Mouse (Mus musculus) heart, adult 8-10 months (tissue): ENCODE data around the gene Tpsb2. TPM values are rescaled to one million over a fixed set of nuclear protein-coding genes. Genes with fewer than 3 reads are reported as not detected.
A peak's percentile ranks its signal among the peaks of the same experiment; 100 is the strongest.

Experiments used
- DNase-seq: peaks from one replicate; pipeline ENCODE4 v3.0.0; 2022; ENCODE audit warnings: low spot score
- total RNA-seq, 4 experiments: library from RNA; stranded (reverse); gene quantifications; 2 replicates each; pipeline ENCODE4 v1.2.4; 2022

Gene Tpsb2
- total RNA-seq, 4 experiments from 2014 or later: 0.24 to 1.4 (median 0.72) TPM

GRCm38 (mm10) chr17:25406011-25406441 lies 39.9 kb downstream of the Tpsb2 start:
- DNase-seq: no peak

DNA sequence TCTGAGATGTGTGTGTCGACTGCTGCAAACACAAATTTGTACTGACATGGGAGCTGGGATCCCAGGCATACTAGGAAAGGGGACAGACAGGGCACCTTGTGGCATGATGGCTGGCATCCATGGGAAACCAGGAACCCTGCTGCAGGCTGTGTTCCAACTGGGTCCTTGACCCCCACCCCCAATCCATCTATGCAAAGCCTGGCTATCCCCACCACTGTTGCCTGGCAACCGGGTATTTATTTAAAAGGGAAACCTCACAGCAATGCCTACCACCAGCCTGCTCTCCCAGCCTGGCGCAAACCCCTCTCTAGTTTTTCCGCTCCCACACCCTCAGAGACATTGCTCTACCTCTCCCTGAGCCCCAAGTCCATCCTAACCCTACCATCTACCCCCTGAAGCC lies 41.2 kb downstream of the Tpsb2 start:
- no peak for DNase-seq

GRCm38 (mm10) chr17:25408302-25408999 lies 42.3 kb downstream of the Tpsb2 start:
- DNase-seq: no peak

DNA sequence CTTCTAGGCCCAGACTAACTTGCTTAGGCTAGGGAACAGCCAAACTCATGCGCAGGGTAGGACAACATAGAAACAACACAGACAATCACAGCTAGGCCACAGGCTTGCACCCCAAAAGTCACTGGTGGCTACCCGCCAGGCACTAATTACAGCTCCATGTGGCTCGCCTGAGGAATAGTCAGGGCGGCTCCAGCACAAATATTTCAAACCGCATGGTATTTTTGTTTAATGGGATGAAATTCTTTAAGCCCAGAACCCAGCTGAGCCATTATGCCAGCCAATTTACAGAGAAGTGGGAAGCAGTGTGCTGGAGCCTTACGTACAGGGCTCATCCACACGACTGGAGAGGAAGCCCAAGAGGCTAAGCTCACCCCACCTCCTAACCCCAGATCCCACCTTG lies 43.5 kb downstream of the Tpsb2 start:
- DNase-seq: no peak

DNA sequence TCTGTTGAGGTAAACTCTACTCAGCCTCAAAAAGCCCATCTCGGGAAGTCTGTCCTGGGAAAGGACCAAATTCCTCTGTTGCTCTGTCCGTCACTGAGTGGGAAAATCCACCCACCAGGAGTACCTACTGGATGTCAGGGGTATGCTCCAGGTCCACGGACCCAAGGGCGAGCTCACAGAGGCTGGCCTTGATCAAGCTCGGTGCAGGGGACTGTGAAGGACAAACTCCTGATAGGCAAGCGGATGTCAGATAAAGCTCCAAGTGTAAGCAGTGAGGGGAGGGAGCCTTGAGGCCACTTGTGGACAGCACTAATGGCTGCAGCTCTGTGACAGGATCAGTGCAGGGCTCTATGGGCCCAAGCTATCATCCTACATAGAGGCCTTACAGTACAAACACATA lies 44.1 kb downstream of the Tpsb2 start:
- DNase-seq: no peak

DNA sequence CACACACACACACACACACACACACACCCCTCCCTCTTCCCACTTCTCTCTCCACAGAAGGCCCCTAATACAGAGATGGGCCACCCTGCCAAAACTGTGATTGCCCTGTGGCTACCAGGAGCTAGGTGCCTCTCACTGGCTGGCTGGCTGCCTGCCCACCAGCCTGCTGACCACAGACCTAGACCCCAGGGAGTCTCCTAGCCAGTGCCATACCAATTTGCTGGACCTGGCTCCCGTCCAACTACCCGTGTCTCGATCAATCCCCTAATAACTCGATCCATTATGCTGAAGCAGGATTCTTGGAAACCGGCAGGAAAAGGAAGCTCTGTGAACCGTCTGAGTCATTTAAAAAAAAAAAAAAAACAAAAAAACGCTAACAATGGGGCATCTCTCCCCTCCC lies 44.7 kb downstream of the Tpsb2 start:
- DNase-seq: no peak

DNA sequence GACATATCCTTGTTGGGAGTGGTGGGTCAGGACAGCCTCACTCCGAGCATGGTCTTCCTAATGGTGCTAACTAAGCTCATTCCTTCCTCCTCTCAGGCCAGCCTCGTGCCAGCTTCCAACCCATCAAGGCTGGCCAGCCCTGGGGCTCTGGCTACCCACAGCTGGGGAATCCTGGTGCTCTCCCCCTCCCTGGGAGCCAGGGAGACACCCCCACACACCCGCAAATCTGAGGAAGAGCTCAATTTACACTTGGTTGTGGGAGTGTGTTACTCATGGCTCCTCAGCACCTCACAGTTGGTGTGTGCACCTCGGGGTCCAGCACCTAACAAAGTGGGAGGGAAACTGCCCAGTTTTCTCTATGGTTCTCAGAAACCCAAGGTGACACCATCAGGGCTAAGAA lies 45.1 kb downstream of the Tpsb2 start:
- no peak for DNase-seq

GRCm38 (mm10) chr17:25414209-25414608 lies 48.1 kb downstream of the Tpsb2 start:
- peak; percentile 24 for DNase-seq

DNA sequence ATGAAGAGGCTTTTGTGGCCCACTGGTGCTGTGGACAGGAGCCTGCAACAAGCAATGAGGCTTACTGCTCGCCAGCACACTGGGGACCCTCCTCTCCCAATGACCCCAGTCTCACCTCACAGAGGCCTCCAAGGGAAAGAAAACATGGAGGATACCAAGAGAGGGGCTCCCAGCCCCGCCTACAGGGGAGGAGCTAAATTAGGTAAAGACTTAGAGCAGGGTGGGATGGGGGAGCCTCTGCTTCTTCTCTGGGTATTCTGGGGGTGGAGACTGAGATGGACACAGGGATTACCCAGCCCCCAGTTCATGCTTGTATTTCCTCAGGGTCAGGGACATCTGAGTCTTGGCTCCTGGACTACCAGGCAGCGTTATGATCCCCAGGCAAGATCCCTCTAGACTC lies 48.8 kb downstream of the Tpsb2 start:
- DNase-seq: no peak

GRCm38 (mm10) chr17:25415421-25415913 lies 49.4 kb downstream of the Tpsb2 start:
- DNase-seq: no peak

- DNase-seq: no peak
These were observed 50.1 kb downstream of the Tpsb2 start for GRCm38 (mm10) chr17:25416219-25416618.

- DNase-seq: no peak
These were observed 51.9 kb downstream of the Tpsb2 start for GRCm38 (mm10) chr17:25417990-25418389.

Other genes starting within 250 kb of the Tpsb2 start
- 1 to 10 TPM; 3.4 to 7.7 (median 4.5) TPM for gene Ptx4, start 245.5 kb upstream of the Tpsb2 start, total RNA-seq
- 10 to 100 TPM; 25.7 to 28.2 (median 27.1) TPM for gene Clcn7, start 232.9 kb upstream of the Tpsb2 start, total RNA-seq
- not detected for gene Ccdc154, start 203.8 kb upstream of the Tpsb2 start, total RNA-seq
- gene Gm38655, start 190.8 kb upstream of the Tpsb2 start, total RNA-seq: not detected
- 10 to 100 TPM; 21.6 to 25.9 (median 22.5) TPM for gene BC003965, start 181.8 kb upstream of the Tpsb2 start, total RNA-seq
- 10 to 100 TPM in 1 of 4 experiments, 1 to 10 TPM in 3; 7.0 to 11.2 (median 7.9) TPM for gene Unkl, start 177.9 kb upstream of the Tpsb2 start, total RNA-seq
- 10 to 100 TPM; 11.6 to 17.1 (median 14.5) TPM for gene Gnptg, start 126.2 kb upstream of the Tpsb2 start, total RNA-seq
- gene Tsr3, start 126.1 kb upstream of the Tpsb2 start, total RNA-seq: 10 to 100 TPM in 1 of 4 experiments, 1 to 10 TPM in 3; 6.2 to 10.5 (median 8.2) TPM
- gene Baiap3, start 109.9 kb upstream of the Tpsb2 start, total RNA-seq: 1 to 10 TPM in 1 of 4 experiments, under 1 TPM in 3; 0.52 to 1.5 (median 0.73) TPM
- gene Ube2i, start 91.7 kb upstream of the Tpsb2 start, total RNA-seq: 10 to 100 TPM; 86.5 to 98.1 (median 89.4) TPM
- gene Prss34, start 67.9 kb upstream of the Tpsb2 start, total RNA-seq: under 1 TPM in 1 of 4 experiments, not detected in 3; 0.23 TPM
- gene Prss28, start 57.7 kb upstream of the Tpsb2 start, total RNA-seq: not detected
- not detected for gene Prss29, start 47.7 kb upstream of the Tpsb2 start, total RNA-seq
- gene Tpsab1, start 20.7 kb upstream of the Tpsb2 start, total RNA-seq: under 1 TPM; 0.22 to 0.55 (median 0.39) TPM
- gene Tpsg1, start 3.0 kb downstream of the Tpsb2 start, total RNA-seq: not detected
- gene Cacna1h, start 67.5 kb downstream of the Tpsb2 start, total RNA-seq: 1 to 10 TPM; 3.9 to 9.7 (median 7.7) TPM
- under 1 TPM in 3 of 4 experiments, not detected in 1; 0.28 to 0.46 (median 0.33) TPM for gene Tekt4, start 88.3 kb downstream of the Tpsb2 start, total RNA-seq
- gene Sstr5, start 131.0 kb downstream of the Tpsb2 start, total RNA-seq: not detected
- gene Sox8, start 204.4 kb downstream of the Tpsb2 start, total RNA-seq: under 1 TPM; 0.24 to 0.37 (median 0.32) TPM
- gene Lmf1, start 212.8 kb downstream of the Tpsb2 start, total RNA-seq: 10 to 100 TPM; 30.7 to 34.2 (median 33.8) TPM